Mouse (Mus musculus) effector memory CD4-positive, alpha-beta T cell, adult 7 months (primary cell): ENCODE data around the gene Cyfip2. TPM values are rescaled to one million over a fixed set of nuclear protein-coding genes. Genes with fewer than 3 reads are reported as not detected.

Experiments used
- polyA plus RNA-seq: library from polyadenylated mRNA; unstranded; fragments of 100-300 nt; shearing (Covaris generic); gene quantifications from one replicate; pipeline ENCODE4 v1.2.1, GENCODE M21; 2017

Cyfip2 gene
- 158 TPM for polyA plus RNA-seq

GRCm38 (mm10) chr11:46312523-46313035 lies at the start of gene Cyfip2:
Gene Cyfip2 (minus strand): TSS chr11:46312859.

DNA sequence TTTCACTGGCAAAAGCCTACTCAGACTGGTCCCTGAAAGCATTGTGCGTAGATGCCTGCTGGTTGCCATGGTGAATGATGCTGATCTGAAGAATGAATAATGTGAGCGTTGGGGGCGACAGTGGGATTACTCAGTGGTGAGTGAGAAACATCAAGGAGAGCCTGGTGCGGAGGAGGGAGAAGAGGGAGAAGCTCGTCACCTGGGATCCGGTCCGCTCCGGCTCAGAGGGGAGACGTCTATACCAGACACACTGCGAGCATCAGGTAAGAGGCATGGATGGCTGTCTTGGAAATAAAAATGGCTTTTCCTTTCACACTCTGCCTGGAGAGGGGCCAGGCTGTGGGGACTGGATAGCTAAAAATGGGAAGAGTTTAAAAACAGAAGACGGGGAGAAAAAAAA lies 77.3 kb downstream of the Cyfip2 start, which contains the start of gene Fndc9:
Fndc9 (plus strand) TSS at position 198 of the 400 bp plus-strand sequence.

DNA sequence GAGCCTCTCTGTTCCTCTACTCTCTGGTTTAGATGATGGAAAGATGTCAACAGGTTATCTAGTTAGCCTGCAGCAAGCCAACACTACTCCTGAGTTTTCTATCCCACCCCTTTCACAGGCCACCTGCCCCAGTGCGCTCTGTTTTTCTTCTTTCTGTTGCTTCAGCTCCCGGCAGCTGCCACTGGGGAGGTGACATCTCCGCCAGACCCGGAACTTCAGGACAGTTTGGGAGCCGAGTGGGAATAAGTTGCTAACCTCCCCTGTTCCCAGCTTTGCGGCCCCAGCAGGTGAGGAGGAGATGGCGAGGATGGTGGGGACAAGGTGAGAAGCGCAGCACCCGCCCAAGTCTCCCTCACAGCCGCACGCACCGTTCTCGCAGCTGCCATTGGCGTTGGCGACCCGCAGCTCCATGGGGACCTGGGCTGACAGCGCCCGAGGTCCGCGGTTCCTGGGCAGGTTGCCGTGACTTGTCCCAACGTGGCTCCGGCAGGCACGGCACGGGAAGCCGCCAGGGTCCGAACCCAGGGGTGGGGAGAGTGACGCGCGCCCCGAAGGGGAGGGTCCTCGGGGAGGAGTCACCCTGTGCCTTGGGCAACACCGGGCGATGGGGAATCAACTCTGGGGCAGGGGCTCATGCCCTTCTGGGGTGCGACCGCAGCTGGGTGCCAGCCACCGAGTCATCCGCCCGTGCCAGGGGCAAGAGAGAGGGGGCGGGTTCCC lies 146.6 kb downstream of the Cyfip2 start, which contains the start of gene Nipal4:
Nipal4 (minus strand) TSS at position 643 of the 720 bp plus-strand sequence.

Other genes with a start within 250 kb of the Cyfip2 start
- gene Nipal4, start 146.4 kb downstream of the Cyfip2 start, polyA plus RNA-seq: 0.15 TPM
- gene Fndc9, start 77.3 kb downstream of the Cyfip2 start, polyA plus RNA-seq: 1.3 TPM
- gene Itk, start 76.7 kb upstream of the Cyfip2 start, polyA plus RNA-seq: 933 TPM
- 19.5 TPM for gene Fam71b, start 83.7 kb upstream of the Cyfip2 start, polyA plus RNA-seq
- gene Med7, start 124.1 kb upstream of the Cyfip2 start, polyA plus RNA-seq: 29.6 TPM
- 3.2 TPM for gene Havcr2, start 142.1 kb upstream of the Cyfip2 start, polyA plus RNA-seq
- not detected for gene Gm12169, start 211.4 kb upstream of the Cyfip2 start, polyA plus RNA-seq